Mouse (Mus musculus): ENCODE results near the gene Prkca. TPM values are rescaled to one million over a fixed set of nuclear protein-coding genes. Genes with fewer than 3 reads are reported as not detected.

The Prkca gene
- polyA plus RNA-seq, 1 experiment: not detected

DNA sequence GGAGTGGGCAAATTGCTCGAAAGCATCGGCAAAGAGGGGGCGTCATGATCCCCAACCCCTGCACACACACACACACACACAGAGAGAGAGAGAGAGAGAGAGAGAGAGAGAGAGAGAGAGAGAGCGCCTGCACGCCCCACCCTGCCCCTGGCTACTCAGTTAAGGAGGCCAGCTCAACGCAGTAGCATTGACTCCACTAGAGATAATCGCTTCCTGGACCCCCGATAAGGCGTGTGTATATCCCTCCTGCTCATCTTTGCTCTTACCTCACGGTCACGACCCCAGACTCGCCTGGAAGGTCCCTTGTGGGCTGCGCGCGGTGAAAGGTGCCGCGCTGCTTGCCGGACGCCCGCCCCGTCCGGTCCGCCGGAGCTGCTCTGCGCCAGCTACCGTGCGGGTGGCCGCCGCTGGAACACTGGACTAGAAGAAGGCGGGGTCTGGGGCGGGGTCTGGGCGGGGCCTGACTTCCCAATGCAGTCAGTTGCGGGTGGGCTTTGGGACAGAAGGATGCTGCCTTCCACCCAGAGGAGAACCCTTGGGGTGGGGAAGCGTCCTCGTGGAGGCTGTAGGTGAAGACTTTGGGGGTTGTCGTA is 429.0 kb downstream of the Prkca start, which contains the start of gene Cacng5:
Gene Cacng5 (minus strand): TSS at position 422 of the 593 bp plus-strand sequence.
- TF ChIP-seq GATA1 (IDR thresholded peaks at IDR 0.05; ENCODE audit: low read length): no peak

DNA sequence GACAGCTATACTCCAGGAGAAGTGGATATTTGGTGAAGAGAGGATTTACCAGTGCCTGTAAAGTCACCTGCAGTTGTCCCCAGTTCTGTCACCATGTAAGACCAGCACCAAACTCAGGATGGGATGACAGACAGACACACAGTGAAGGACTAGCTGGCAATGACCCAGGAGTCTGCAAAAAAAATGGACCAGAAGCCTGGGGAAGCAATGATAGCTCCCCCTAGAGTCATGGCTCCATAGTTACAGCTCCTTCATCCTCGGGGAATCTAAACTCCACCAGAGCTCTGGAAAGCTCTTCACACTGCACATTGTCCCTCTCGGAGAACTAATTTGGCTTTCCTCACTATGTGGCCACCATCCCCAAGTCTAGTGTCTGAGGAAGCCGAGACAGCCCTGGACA is 430.4 kb downstream of the Prkca start:
- no peak for TF ChIP-seq GATA1 (IDR thresholded peaks at IDR 0.05; ENCODE audit: low read length)

DNA sequence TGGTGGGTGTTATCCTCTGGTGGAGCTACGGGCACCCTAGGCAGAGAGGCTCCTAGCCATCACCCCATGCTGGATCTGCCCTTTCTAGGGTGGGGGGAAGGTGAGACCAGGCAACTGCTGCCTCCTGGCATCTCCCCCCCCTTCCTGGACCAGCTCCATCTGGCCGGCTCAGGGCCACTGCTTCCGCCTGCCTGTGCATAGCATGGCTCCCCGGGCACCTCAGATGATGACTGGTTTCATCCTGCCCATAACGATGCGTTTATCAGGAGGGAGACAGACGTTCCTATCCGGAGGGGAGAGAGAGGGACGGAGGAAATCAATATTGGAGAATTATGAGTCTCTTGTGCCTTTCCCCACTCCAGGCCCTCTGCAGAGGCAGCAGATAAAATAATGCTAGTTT is 438.4 kb downstream of the Prkca start:
- no peak for TF ChIP-seq GATA1 (IDR thresholded peaks at IDR 0.05; ENCODE audit: low read length)

DNA sequence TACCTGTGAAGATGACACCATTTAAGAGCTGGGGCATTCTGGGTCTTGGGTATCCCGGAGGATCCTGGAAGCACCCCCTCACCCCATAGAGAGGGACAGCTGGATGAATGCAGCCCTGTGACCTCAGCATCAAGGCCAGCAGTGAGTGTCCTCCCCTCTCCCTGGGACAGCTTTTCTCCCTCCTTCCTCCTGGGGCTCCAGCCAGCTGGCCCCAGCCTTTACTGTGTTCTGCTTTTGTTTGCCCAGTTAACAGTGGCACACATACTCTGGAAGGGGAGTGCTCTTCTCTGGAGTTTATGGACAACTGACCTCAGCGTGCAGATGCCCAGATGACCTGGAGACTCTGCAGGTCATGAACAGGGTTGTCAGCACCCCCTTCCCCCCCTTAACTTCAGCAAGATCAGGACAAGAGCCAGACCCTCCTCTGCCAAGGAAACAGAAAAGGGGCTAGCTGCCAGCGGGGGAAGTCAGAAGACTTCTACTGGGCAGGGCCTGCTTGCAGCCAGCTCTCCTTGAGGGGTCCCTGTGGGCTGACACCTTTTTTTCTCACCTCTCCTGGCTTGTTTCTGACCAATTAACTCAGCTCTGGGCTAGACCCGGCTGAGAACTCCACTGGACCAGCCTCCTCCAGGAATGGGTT is 439.6 kb downstream of the Prkca start:
- no peak for TF ChIP-seq GATA1 (IDR thresholded peaks at IDR 0.05; ENCODE audit: low read length)

DNA sequence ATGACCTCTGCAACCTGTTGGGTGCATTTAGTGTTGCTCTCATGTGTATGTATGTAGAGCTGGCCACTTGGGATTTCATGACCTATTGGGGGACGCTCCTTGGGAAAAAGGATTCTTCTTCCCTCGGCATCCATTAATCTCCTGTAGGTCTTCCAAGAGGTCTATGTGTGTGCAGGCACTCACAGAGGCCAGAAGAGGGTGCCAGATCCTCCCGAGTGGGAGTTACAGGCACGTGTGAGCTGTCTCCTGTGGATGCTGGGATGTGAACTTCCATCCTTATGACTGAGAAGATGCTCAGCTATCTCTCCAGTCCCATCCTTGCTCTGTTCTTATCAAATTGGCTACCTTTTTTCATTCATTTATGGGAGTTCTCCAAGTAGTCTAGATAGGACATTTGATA is 443.3 kb downstream of the Prkca start:
- TF ChIP-seq GATA1 (IDR thresholded peaks at IDR 0.05; ENCODE audit: low read length): no peak

DNA sequence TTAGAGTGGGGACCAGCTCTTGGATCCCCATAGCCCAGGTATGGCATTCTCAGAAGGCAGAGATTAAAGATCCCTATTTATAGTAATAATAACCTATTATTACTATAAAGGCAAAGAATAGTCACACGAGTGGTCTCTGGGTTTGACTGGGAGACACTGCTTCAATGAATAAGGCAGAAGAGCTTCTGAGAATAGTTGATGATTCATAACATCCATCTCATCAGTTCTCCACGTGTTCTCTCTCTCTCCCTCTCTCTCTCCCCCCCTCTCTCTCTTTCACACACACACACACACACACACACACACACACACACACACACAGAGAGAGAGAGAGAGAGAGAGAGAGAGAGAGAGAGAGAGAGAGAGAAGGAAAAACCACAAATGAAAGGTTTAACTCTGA is 445.0 kb downstream of the Prkca start:
- TF ChIP-seq GATA1 (IDR thresholded peaks at IDR 0.05; ENCODE audit: low read length): no peak

DNA sequence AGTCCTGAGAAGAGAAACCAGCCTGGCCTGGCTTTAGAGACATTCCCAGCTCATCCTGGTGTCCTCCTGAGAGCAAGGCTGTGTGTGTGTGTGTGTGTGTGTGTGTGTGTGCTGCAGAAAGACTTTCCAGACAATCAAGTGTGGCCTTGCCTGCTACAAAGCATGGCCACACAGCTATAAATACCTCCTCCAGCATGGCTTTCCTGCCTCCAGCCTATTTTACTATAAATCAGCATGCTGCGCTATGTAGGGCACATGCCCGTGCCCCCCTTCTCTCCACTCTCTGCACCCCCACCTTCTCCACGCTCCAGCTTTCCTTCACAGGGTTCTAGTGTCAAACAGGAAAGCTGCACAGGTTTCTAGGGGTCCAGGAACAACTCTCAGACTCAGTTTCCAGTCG is 448.1 kb downstream of the Prkca start:
- TF ChIP-seq GATA1 (IDR thresholded peaks at IDR 0.05; ENCODE audit: low read length): no peak

DNA sequence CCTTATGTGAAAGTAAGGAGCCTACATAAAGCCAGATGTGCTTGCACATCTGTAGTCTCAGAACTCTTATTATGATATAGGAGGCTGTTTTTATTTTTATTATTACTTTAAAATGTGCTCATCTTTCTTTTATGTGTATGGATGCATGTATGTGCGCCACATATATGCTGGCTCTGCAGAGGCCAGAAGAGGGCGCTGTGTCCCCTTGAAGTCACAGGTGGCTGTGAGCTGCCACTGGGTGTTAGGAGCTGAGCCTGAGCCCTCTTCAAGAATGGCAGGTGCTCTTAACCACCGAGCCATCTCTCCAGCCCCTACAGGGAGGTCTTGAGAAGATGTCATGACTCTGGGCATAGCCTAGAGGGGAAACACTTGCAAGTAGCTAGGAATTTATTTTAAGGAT is 452.4 kb downstream of the Prkca start:
- TF ChIP-seq GATA1 (IDR thresholded peaks at IDR 0.05; ENCODE audit: low read length): no peak

DNA sequence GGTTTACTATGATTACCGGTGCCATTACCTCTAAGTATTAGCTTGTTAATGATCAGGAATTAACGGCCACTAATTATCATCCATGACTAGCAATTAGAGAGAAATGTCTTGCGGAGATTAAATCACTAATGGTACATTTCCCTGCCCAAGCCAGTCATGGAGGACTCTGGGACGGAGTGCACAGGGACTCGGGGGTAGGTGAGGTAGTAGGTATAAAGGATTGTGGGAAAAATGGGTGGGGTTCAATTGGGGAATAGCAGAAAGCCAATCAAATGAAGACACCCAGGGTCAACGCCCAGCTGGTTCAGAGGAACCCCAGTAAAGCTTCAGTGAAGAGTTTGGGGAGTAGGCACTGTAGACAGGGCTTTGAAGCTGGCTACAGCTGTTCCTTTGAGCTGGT is 456.4 kb downstream of the Prkca start:
- TF ChIP-seq GATA1 (IDR thresholded peaks at IDR 0.05; ENCODE audit: low read length): no peak

Other genes with a start within 250 kb of the Prkca start
- not detected in 2 replicates for gene Apoh, start 574 bp downstream of the Prkca start, polyA plus RNA-seq (2012)
- gene Cep112, start 81.3 kb upstream of the Prkca start, polyA plus RNA-seq (2012): not detected in 2 replicates